Mouse (Mus musculus): Measurements from ENCODE around the gene Jdp2.
"Not testable (repeated sequence)": the region's sequence is repeated elsewhere in the genome, so short reads cannot be mapped to it uniquely, and the experiment has no call there.

Jdp2 gene

DNA sequence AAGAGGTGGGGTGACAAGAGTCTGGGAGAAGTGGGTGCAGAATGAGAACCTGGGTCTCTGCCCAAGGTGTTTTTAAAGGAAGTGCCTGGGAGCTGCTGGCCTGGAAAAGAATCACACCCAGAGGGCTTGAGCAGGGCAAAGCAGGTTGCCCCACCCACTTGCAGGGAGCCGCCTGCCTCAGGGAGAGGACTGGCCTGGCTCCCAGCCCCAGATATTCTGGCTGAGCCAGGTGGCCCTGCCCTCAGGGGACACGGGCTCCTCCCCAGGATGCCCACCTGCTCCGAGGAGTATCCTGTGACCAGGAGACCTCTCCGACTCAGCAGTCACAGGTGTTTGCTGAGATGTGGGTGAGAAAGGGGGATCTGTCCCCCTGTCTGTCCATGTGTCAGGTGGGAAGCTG lies 32.4 kb downstream of the Jdp2 start:
- DNase-seq (ENCODE audit: extremely low read depth, insufficient read length, low spot score): no peak

DNA sequence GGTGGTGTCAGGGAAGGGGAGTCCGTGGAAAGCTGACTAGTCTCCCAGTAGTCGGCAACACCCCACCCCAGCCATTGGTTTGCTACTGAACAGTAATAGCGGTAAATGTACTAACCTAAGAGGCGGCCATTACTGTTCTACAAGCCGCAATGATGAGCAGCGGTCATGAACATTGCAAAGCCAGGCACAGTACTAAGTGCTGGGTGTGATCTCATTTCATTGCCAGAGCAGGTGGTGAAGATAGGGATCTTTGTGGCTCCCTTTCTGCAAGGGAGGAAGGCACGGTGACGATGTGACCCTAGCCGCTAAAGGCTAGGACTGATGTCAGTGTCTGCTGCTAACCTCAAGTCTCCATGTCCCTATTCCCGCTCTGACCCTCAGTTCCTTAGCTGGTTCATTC lies 33.5 kb downstream of the Jdp2 start:
- DNase-seq (ENCODE audit: extremely low read depth, insufficient read length, low spot score): no peak

DNA sequence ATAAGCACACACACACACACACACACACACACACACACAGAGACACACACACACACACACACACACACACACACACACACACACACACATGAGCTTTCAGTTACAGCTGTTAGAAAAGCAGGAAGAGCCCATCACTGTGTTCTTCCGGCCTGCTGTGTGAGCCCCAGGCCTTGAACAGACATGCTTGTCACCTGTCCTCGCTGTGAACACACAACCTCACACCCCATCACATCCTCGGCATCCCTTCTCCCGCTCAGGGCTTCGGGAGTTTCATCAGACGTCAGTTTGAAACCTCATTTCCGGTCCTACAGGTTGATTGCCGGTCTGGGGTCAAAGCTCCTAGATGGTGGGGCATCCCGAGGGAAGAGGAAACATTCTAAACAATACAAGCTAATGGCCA lies 39.1 kb downstream of the Jdp2 start:
- no peak for DNase-seq (ENCODE audit: extremely low read depth, insufficient read length, low spot score)

DNA sequence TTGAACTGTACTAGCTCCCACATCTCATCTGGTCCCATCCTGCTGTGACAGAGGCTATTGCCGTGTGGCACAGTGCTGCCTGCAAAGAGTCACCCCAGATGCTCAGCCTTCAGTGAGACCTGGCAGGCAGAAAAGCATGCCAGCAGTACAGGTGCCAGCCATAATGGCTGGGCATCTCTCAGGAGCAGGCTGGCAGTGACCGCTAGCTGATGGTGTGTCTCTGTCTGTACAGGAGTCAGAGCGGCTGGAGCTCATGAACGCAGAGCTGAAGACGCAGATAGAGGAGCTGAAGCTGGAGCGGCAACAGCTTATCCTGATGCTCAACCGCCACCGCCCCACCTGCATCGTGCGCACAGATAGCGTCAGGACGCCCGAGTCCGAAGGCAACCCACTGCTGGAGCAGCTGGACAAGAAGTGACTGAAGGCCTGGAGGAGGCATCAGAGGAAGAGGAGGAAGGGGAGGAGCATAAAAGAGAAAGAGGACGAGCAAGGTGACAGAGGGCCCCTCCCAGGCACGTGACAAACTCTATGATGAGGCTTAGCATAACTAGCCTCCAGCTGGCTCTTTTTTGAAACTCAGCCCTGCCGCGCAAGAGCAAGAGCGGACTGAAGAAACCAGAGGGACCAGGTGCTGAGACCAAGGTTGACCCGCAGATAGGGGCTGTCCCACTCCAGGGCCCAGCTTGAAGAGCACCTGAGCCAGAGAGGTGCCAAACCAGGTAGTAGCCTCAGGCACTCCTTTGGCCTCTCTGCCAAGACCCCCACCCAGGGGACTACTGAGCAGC lies 39.9 kb downstream of the Jdp2 start:
- no peak for DNase-seq (ENCODE audit: extremely low read depth, insufficient read length, low spot score)

DNA sequence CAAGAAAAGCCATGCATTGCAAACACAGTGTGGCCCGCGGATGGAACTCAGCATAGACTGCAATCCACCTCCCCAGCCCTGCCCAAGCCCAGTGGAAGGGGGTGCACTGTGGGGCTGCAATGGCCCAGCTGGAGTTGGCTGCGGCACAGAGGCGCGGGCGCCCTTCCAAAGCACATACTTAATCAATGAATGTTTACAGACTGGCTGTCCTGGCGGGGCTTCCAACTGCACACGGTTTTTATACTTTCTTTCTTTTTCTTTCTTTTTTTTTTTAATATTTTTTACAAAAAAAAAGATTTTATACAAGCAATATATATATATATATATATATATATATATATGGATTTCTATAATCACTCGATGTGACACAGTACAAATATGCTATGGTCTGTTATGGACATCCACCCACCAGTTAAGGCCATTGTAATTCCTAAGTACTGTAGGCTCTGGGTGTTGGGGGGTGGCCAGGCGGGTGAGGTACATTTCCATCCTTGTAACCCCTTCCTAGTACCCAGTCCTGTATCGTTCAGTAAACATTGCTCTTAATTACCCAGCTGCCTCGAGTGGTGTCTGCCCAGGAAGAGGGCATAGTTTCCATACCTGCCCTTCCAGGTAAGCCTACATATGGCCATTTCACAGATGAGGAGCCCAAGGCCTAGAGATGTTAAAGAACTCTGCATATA lies 40.6 kb downstream of the Jdp2 start:
- DNase-seq (ENCODE audit: extremely low read depth, insufficient read length, low spot score): no peak

DNA sequence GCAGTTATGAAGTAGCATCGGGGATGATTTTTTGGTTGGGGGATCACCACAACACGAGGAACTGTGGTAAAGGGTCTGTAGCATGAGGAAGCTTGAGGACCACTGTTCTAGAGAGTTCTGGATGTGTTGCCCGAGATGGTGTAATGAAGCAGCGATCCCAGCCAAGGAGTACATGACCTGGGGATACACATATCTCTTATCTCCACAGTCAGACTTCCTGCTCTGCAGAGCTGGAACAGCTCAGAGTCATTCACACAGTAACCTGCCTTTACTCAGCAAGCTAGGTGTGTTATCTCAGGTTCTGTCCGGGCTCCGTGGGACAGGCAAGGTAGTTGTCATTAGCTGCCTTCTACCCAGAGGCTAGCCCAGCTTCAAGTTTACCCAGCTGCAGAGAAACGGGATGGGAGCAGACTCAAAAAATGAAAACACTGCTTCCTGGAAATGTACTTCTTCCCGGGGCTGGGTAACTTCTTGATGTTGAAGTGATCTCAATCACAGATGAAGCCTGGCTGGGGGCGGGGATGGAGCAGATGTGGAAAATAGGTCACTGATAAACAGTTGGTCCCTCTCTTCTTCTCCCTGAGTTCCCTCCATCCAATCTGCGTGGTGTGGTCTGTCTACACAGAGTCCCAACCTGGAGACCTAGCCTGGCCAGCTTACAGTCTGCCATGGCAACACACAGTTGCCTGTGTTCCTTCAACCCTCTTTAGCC lies 42.2 kb downstream of the Jdp2 start:
- DNase-seq (ENCODE audit: extremely low read depth, insufficient read length, low spot score): no peak

DNA sequence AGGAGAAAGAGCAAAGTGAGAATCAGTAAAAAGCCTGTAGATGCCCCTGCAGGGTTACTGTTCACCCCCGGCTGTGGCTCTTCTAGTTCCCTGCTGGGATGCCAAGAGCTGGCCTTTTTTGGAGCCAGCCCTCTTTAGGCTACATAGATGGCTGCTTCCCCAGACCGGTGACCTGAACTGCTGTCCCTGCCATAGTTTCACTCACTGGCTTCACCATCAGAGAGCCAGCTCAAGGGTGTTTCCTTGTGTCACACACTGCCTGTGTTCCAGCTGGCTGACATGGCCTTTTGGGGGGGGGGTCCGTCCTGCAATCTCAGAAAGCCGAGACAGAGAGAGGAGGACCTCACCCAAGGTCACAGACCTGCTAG lies 42.7 kb downstream of the Jdp2 start:
- DNase-seq (ENCODE audit: extremely low read depth, insufficient read length, low spot score): no peak

DNA sequence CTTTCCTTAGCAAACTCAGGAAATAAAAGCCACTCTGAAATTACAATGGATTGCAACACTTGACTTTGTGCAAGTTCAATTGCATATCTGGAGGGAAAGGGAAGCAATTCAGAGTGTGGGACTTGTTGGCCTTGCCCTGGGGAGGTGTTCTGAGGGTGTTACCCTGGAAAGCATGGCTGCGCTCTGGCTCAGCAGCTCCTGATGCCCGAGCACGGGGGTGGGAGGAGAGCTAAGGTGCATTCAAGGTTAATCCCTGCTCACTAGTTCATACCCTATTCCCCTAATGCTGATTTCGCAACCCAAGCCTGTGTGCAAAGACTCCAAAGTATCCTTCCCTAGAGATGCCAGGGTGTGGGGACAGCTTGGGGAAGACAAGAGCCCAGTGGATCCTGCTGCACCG lies 44.9 kb downstream of the Jdp2 start:
- DNase-seq (ENCODE audit: extremely low read depth, insufficient read length, low spot score): no peak

DNA sequence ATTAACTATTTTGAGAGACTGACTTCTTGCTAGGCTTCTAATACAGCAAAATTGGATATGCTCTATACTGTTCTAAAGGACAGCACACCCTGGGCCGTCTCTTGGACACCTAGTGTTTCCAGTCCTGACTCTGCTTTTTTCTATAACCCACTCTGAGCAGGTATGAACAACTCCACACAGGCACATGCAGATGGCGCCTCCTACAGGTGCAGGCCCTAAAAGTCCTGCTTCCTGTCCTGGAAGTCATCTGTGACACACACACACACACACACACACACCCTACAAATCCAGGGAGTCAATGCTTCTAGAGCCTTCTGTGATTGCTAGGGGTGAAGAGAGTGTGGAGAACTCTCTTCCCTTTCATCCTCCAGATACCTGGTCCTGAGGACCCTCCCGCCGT lies 46.8 kb downstream of the Jdp2 start:
- no peak for DNase-seq (ENCODE audit: extremely low read depth, insufficient read length, low spot score)

DNA sequence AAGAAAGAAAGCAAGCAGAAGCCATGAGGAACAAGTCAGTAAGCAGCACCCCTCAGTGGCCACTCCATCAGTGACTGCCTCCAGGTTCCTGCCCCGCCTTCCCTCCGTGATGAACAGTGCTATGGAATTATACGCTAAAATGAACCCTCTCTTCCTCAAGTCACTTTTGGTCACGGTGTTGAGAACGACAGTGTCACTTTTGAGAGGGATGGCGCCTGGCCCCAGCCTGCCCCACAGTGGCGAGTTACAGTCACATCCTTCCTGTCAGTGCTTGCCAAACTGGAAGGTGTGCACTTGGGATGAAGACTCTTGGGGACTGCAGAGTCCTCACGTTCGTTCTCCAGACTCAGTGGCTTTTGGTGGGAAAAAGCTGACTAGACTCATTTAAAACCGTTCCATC lies 48.5 kb downstream of the Jdp2 start:
- DNase-seq (ENCODE audit: extremely low read depth, insufficient read length, low spot score): no peak

DNA sequence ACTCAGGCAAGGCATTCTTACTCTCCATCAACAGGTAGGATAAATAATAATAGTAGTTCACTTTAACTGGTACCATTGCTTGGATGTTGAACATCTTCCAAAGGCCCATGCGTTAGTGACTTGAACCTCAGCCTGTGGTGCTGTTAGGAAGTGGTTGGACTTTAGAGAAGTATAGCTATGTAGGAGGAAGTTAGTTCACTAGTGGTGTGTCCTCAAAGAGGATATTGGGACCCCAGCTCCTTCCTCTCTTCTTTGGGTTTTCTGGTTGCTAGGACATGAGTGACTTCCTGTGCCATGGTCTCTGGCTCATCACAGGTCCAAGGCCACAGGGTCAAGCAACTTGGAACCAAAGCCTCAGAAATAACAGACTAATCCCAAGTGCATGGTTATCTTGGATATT lies 49.1 kb downstream of the Jdp2 start:
- no peak for DNase-seq (ENCODE audit: extremely low read depth, insufficient read length, low spot score)

DNA sequence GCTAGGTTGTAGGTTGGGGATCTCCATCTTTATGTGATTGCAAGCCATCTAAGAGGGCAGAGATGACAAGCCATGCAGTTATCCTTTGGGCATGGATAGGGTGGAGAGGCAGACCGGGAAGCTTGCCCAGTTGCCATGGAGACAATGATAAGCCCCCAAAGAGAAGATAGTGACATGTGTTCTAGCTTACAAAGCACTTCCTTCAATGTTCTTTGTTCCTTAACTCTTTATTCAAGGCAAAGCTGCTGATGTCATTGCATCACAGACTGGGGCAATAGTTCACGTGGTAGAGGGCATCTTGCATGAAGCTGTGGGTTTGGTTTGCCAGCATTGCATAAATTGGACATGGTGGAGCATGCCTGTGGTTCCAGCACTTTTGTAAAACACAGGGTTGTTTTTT lies 60.5 kb downstream of the Jdp2 start:
- DNase-seq (ENCODE audit: extremely low read depth, insufficient read length, low spot score): no peak

DNA sequence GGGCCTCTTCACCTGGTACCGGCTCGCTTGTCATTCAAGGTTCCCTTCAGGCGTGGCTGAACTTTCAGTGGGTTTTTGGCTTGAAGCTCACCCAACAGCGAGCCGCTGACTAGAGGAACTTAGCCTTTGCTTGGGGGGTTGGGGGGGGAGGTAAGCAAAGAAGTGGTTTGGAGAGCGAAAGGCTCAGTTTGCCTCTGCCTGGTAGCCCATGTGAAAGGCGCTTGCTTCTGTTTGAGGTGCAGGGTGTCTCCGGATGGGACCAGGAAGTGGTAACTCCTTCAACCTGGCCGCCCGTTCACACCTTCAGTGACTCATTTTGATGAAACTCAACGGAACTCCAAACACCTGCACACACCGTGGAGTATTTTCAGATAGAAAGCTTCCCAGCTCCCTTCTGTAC lies 62.0 kb downstream of the Jdp2 start:
- DNase-seq (ENCODE audit: extremely low read depth, insufficient read length, low spot score): no peak

DNA sequence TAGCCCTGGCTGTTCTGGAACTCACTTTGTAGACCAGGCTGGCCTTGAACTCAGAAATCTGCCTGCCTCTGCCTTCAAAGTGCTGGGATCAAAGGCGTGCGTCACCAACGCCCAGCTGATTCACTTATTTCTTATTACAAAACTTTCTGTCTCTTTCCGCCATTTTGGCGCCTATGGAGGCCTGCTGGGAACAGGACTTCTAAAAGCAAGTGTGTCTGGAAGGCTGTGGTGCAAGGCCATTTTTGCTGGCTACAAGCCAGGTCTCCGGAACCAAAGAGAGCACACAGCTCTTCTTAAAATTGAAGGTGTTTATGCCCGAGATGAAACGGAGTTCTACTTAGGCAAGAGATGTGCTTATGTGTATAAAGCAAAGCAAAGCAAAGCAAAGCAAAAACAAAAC lies 63.4 kb downstream of the Jdp2 start:
- DNase-seq (ENCODE audit: extremely low read depth, insufficient read length, low spot score): not testable (repeated sequence)

DNA sequence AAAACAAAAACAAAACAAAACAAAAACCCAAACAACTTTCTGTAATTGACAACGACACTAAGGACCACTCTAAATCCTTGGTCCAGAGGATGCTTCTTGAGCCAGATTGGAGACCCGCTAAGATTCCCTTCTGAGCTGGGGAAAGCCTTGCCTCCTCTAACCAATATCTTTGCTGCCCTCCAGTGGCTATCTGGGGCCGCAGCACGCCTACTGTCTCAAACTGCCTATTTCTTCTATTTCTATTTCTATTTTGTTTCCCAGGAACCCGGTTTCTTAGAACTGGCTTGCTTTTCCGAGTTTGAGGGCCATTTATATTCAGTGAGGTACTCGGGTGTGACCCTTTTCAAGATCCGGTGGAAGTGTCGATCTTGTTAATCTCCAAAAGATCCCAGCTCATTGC lies 64.1 kb downstream of the Jdp2 start:
- DNase-seq (ENCODE audit: extremely low read depth, insufficient read length, low spot score): no peak

DNA sequence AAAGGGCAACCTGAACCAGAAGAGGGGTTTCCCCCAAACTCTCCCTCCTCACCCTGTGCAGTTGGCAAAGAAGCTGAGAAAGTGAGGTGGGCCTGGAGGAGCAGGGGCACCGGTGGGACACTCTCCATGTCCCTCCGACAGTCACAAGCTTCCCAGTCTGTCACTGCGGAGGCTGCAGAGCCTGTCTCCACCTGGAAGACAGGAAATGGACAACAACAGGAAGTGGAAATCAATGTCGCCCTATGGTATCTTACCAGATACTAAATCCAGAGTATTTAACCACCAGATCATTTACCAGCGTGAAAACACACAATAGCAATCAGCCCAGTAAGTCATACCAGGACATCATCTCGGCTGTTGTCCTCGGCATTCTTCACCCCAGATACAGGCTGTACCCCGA lies 67.3 kb downstream of the Jdp2 start:
- no peak for DNase-seq (ENCODE audit: extremely low read depth, insufficient read length, low spot score)

DNA sequence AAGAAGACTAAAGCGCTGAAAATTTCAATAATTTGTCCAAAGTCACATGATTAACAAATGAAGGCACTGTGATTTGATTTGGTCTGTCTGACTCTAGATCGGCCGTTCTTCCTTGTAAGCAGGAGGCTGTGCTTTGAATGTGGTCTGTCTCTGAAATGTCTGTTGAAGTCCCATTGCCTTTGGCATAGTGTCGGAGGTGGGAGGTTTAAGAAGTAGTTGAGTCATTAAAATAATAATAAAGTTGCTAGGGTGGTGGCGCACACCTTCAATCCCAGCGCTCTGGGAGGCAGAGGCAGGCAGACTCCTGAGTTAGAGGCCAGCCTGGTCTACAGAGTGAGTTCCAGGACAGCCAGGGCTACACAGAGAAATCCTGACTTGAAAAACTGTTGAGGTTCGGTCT lies 68.2 kb downstream of the Jdp2 start:
- DNase-seq (ENCODE audit: extremely low read depth, insufficient read length, low spot score): no peak

DNA sequence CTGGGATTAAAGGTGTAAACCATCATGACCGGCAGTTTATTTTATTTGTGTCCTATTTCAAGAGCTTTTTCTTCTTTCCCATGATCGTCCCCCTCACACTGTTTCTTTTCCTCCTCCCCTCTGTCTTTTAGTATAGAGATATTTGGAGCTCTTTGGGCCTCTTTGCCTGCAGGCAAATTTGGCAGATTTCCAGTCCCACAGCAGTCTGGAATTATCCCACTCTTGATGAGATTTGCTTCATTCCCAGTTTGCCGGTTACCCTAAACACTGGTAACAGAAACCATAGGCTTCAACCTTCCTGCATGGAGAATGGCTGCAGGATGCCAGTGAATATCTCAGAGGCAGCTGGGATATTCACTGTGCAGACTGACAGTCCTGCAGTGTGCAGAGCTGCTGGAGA lies 69.9 kb downstream of the Jdp2 start:
- no peak for DNase-seq (ENCODE audit: extremely low read depth, insufficient read length, low spot score)

DNA sequence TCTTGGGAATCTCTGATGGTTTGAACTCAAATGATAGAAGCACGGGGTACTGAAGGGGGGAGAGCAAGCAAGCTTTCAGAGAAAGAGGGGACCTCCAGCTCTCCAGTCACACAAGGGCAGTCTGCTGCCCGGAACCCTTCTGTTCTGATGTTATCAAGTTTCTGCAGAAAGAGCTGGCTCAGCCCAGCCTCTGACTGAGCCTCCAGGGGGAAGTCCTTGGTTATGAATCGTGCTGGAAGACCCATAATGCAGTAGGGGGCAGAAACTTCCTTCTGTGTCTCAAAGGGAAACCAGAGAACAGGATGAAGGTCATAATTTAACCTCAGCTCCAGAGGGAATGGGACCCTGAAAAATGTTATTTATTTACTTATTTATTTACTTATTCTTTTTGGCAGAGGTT lies 71.3 kb downstream of the Jdp2 start:
- DNase-seq (ENCODE audit: extremely low read depth, insufficient read length, low spot score): no peak

DNA sequence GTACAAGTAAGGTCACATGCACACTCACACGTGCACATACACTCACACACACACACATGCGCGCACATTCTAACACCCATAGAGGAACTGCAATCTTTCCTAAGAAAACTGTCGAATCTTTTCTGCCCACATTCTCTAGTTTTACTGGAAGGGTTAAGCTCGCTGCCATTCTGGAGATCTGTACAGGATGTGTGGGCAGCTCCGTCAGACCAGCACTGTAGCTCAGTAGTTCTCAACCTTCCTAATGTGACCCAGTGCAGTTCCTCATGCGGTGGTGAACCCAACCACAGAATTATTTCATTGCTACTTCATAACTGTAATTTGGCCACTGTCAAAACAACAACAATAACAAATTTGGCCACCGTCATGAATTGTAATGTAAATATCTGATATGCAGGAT lies 75.1 kb downstream of the Jdp2 start:
- no peak for DNase-seq (ENCODE audit: extremely low read depth, insufficient read length, low spot score)

DNA sequence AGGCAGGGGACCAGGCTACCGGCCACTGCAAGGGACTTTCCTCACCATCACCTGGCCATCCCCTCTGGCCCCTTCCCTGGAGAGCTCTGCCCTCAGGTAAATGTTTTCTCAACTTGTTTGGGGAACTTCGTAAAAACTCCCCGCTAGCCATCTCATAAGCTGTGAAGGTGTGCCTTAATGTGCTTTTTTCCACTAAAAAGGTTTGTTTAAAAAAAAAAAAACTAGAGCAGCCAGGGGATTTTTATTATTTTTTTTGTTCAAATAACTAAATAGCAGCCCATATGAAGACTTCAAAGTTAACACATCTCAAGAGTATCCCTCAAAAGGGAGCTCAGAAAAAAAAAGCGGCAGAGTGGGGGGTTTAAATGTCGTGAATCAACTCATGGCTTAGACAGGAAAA lies 80.3 kb downstream of the Jdp2 start:
- DNase-seq (ENCODE audit: extremely low read depth, insufficient read length, low spot score): no peak

DNA sequence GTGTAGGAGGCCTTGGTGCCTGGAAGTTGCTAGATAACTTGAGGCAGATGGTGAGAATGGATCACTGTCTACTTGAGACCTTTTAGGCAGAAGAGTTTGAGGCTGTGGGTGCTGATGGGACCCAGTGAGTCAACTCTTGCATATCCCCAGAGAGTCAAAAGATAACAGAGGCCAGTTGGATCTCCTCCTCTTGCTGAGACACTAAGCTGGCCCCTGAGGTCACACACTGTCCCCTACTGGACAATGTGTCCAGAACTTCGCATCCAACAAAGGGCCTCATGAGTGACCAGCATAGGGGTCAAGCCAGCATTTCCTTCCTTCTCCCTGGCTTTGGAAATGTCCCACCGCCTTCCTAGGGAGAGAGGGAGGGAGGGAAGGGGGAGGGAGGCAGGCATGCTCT lies 81.0 kb downstream of the Jdp2 start:
- DNase-seq (ENCODE audit: extremely low read depth, insufficient read length, low spot score): no peak

Measured in 3134 (cell line).